Mouse (Mus musculus) CH12.LX (cell line): ENCODE results near the gene Ostc. TPM values are rescaled to one million over a fixed set of nuclear protein-coding genes. Genes with fewer than 3 reads are reported as not detected.

Experiments
- DNase-seq: peaks from one replicate; pipeline ENCODE4 v3.0.0-alpha.2; 2013; ENCODE audit errors: extremely low read depth
- H3K27ac ChIP-seq: 2 replicates; pipeline ENCODE4 v1.5.1; 2012; ENCODE audit warnings: low read depth, mild to moderate bottlenecking, control low read depth, moderate library complexity; ENCODE audit not compliant: insufficient read depth
- H3K27me3 ChIP-seq: replicated peaks from 2 replicates; pipeline ENCODE3; 2012; ENCODE audit warnings: inconsistent platforms
- H3K36me3 ChIP-seq, 2 experiments: replicated peaks in 1 of 2; 2 replicates each; pipeline versions ENCODE3 to v1.6.1; 2012; ENCODE audit warnings: inconsistent platforms in 1 of 2, low read length in 1 of 2, mild to moderate bottlenecking in 1 of 2, mixed read lengths in 1 of 2, moderate library complexity in 1 of 2; ENCODE audit not compliant: control insufficient read depth in 1 of 2, insufficient read depth in 1 of 2
- H3K4me1 ChIP-seq, 2 experiments: 2 replicates each; pipeline ENCODE4 v1.6.1; 2012; ENCODE audit warnings: inconsistent platforms in 1 of 2, moderate library complexity in 1 of 2; ENCODE audit not compliant: insufficient read depth in 2 of 2, control insufficient read depth in 1 of 2
- H3K4me2 ChIP-seq: 2 replicates; pipeline ENCODE4 v1.6.1; 2012; ENCODE audit warnings: low read depth, mild to moderate bottlenecking, control low read depth; ENCODE audit not compliant: poor library complexity, insufficient read depth, severe bottlenecking
- H3K4me3 ChIP-seq, 3 experiments: fragments of 150-350 bp in 1 of 3; sonication (generic) in 1 of 3; replicated peaks in 1 of 3; 2 replicates each; pipeline versions ENCODE3 to v1.5.1; 2011 to 2012; ENCODE audit warnings: low read depth in 2 of 3, low read length in 2 of 3, mild to moderate bottlenecking in 2 of 3, moderate library complexity in 2 of 3, control low read depth in 1 of 3, improper control_type of control experiment in 1 of 3, inconsistent platforms in 1 of 3, mixed read lengths in 1 of 3; ENCODE audit not compliant: poor library complexity in 1 of 3
- H3K79me2 ChIP-seq: replicated peaks from 2 replicates; pipeline ENCODE4 v1.6.1; 2012; ENCODE audit warnings: mild to moderate bottlenecking, moderate library complexity; ENCODE audit not compliant: control insufficient read depth, poor library complexity, insufficient read depth, severe bottlenecking; ENCODE audit errors: extremely low read depth
- H3K9ac ChIP-seq: 2 replicates; pipeline ENCODE4 v1.6.1; 2012; ENCODE audit warnings: low read depth, mild to moderate bottlenecking, control low read depth, moderate library complexity; ENCODE audit not compliant: insufficient read depth
- H3K9me3 ChIP-seq: replicated peaks from 2 replicates; pipeline ENCODE3; 2012; ENCODE audit warnings: low read length, inconsistent platforms, mixed read lengths
- BHLHE40 ChIP-seq: IDR thresholded peaks from 2 replicates; pipeline ENCODE4 v1.6.1; 2011; ENCODE audit warnings: mild to moderate bottlenecking, low read depth, low read length, improper control_type of control experiment
- CHD1 ChIP-seq: IDR thresholded peaks from 2 replicates; pipeline ENCODE4 v1.6.1; 2012; ENCODE audit warnings: low read depth, low read length, improper control_type of control experiment, inconsistent platforms
- CHD2 ChIP-seq: IDR thresholded peaks from 2 replicates; pipeline ENCODE4 v1.6.1; 2011; ENCODE audit warnings: low read length, improper control_type of control experiment
- CTCF ChIP-seq, 2 experiments: IDR thresholded peaks in 1 of 2; conservative IDR thresholded peaks in 1 of 2; 2 replicates each; pipeline ENCODE4 v1.5.1; 2011 to 2012; ENCODE audit warnings: low read depth in 2 of 2, low read length in 2 of 2, improper control_type of control experiment in 1 of 2, inconsistent platforms in 1 of 2, mild to moderate bottlenecking in 1 of 2, moderate library complexity in 1 of 2
- E2F4 ChIP-seq: IDR thresholded peaks from 2 replicates; pipeline ENCODE4 v1.6.1; 2011; ENCODE audit warnings: low read depth, low read length, improper control_type of control experiment; ENCODE audit not compliant: insufficient replicate concordance
- EP300 ChIP-seq: IDR thresholded peaks from 2 replicates; pipeline ENCODE4 v1.6.1; 2011; ENCODE audit warnings: low read length, improper control_type of control experiment
- ETS1 ChIP-seq: conservative IDR thresholded peaks from 2 replicates; pipeline ENCODE4 v1.6.1; 2012; ENCODE audit warnings: low read depth, mild to moderate bottlenecking, inconsistent platforms, low read length, improper control_type of control experiment, moderate library complexity
- IRF4 ChIP-seq: IDR thresholded peaks from 2 replicates; pipeline ENCODE4 v1.6.1; 2014; ENCODE audit warnings: low read depth, mild to moderate bottlenecking, inconsistent platforms, low read length, improper control_type of control experiment
- KAT2A ChIP-seq: IDR thresholded peaks from 2 replicates; pipeline ENCODE4 v1.6.1; 2012; ENCODE audit warnings: low read length, improper control_type of control experiment, inconsistent platforms; ENCODE audit not compliant: insufficient replicate concordance
- MAFK ChIP-seq: IDR thresholded peaks from 2 replicates; pipeline ENCODE4 v1.6.1; 2011; ENCODE audit warnings: low read length, improper control_type of control experiment; ENCODE audit not compliant: insufficient replicate concordance
- MAX ChIP-seq: IDR thresholded peaks from 2 replicates; pipeline ENCODE4 v1.6.1; 2011; ENCODE audit warnings: low read length, improper control_type of control experiment
- MAZ ChIP-seq: IDR thresholded peaks from 2 replicates; pipeline ENCODE4 v1.6.1; 2012; ENCODE audit warnings: low read depth, mild to moderate bottlenecking, inconsistent platforms, low read length, improper control_type of control experiment, moderate library complexity
- MEF2A ChIP-seq: IDR thresholded peaks from 2 replicates; pipeline ENCODE4 v1.6.1; 2014; ENCODE audit warnings: low read depth, mild to moderate bottlenecking, inconsistent platforms, low read length, improper control_type of control experiment, borderline replicate concordance
- MYC ChIP-seq: IDR thresholded peaks from 2 replicates; pipeline ENCODE4 v1.6.1; 2011; ENCODE audit warnings: low read depth, mild to moderate bottlenecking, improper control_type of control experiment, low read length
- POLR2AphosphoS2 ChIP-seq: IDR thresholded peaks from 2 replicates; pipeline ENCODE4 v1.6.1; 2011; ENCODE audit warnings: low read depth, low read length, improper control_type of control experiment
- RAD21 ChIP-seq: IDR thresholded peaks from 2 replicates; pipeline ENCODE4 v1.6.1; 2011; ENCODE audit warnings: low read depth, mild to moderate bottlenecking, low read length, improper control_type of control experiment, moderate library complexity
- RCOR1 ChIP-seq: conservative IDR thresholded peaks from 2 replicates; pipeline ENCODE4 v1.6.1; 2012; ENCODE audit warnings: low read depth, mild to moderate bottlenecking, inconsistent platforms, low read length, improper control_type of control experiment
- SIN3A ChIP-seq: IDR thresholded peaks from 2 replicates; pipeline ENCODE4 v1.6.1; 2012; ENCODE audit warnings: low read length, improper control_type of control experiment, inconsistent platforms
- SMC3 ChIP-seq: IDR thresholded peaks from 2 replicates; pipeline ENCODE4 v1.6.1; 2011; ENCODE audit warnings: low read depth, low read length, improper control_type of control experiment
- TCF12 ChIP-seq: IDR thresholded peaks from 2 replicates; pipeline ENCODE4 v1.6.1; 2014; ENCODE audit warnings: low read depth, mild to moderate bottlenecking, inconsistent platforms, low read length, improper control_type of control experiment
- USF1 ChIP-seq: IDR thresholded peaks from 2 replicates; pipeline ENCODE4 v1.6.1; 2014; ENCODE audit warnings: low read depth, mild to moderate bottlenecking, inconsistent platforms, low read length, improper control_type of control experiment
- USF2 ChIP-seq: conservative IDR thresholded peaks from 2 replicates; pipeline ENCODE4 v1.6.1; 2011; ENCODE audit warnings: low read depth, low read length, improper control_type of control experiment
- ZC3H11A ChIP-seq: IDR thresholded peaks from 2 replicates; pipeline ENCODE4 v1.6.1; 2012; ENCODE audit warnings: low read depth, mild to moderate bottlenecking, inconsistent platforms, low read length, improper control_type of control experiment
- ZKSCAN1 ChIP-seq: IDR thresholded peaks from 2 replicates; pipeline ENCODE4 v1.6.1; 2012; ENCODE audit warnings: low read depth, inconsistent platforms, low read length, improper control_type of control experiment, borderline replicate concordance
- ZMIZ1 ChIP-seq: IDR thresholded peaks from 2 replicates; pipeline ENCODE4 v1.6.1; 2012; ENCODE audit warnings: low read depth, mild to moderate bottlenecking, inconsistent platforms, low read length, improper control_type of control experiment
- dilution Hi-C: fragments of 300-500 bp; cut with MboI; formaldehyde crosslinking; loops from 2 replicates; pipeline ENCODE4 v1.14.3; 2020; ENCODE audit warnings: low sequenced_read_pairs; ENCODE audit not compliant: extremely low pct_unique_long_range_greater_than_20kb, extremely low pct_ligation_motif_present
- in situ Hi-C: fragments of 300-500 bp; cut with MboI; formaldehyde crosslinking; loops from 3 replicates; pipeline ENCODE4 v1.14.3; 2019; ENCODE audit warnings: low sequenced_read_pairs, low pct_ligation_motif_present, low pct_unique_long_range_greater_than_20kb, mixed read lengths
- polyA plus RNA-seq: library from polyadenylated mRNA; unstranded; fragments of >175 nt; gene quantifications from 2 replicates; pipeline ENCODE4 v1.2.1, GENCODE M21; 2012; ENCODE audit warnings: low read depth; ENCODE audit not compliant: insufficient read length
- total RNA-seq, 2 experiments: library from RNA; depleted of rRNA; stranded (reverse); fragments of 300-350 nt in 1 of 2; fragments of >200 nt in 1 of 2; gene quantifications; 2 replicates each; pipeline ENCODE4 v1.2.3; 2012 to 2014

Ostc gene
- total and polyA plus RNA-seq, 3 experiments = 214 to 565 (median 237) TPM

GRCm38 (mm10) chr3:130714775-130715568 is 5.7 kb upstream of the Ostc start (continued):
- no peak for TF ChIP-seq ZKSCAN1
- TF ChIP-seq EP300 = 0 out of 2 replicates have a peak, but pooled peaks have one; percentile 33
- TF ChIP-seq KAT2A = no peak
- peak; percentile 79 for TF ChIP-seq SIN3A
- peak; percentile 24; the same call in 1 of the 2 replicates for TF ChIP-seq MEF2A
- TF ChIP-seq RCOR1 = peak; percentile 74; the same call in 1 of the 2 replicates
- no peak for TF ChIP-seq MAFK
- TF ChIP-seq E2F4 = 0 out of 2 replicates have a peak, but pooled peaks have one; percentile 52
- TF ChIP-seq POLR2AphosphoS2 = no peak
- TF ChIP-seq ZC3H11A = no peak
- no peak for TF ChIP-seq BHLHE40
- peak; percentile 49; the same call in 1 of the 2 replicates for TF ChIP-seq TCF12
- TF ChIP-seq RAD21 = peak; percentile 81
- no peak for TF ChIP-seq USF2

- H3K9me3 ChIP-seq = no peaks in the 10 kb centered on the region
- no peak for TF ChIP-seq MAX
- TF ChIP-seq IRF4 = no peak
- no peak for TF ChIP-seq ETS1
- TF ChIP-seq TCF12 = no peak
- no peak for TF ChIP-seq SIN3A
- TF ChIP-seq MEF2A = no peak
- no peak for TF ChIP-seq SMC3
- no peak for TF ChIP-seq MAZ
- no peak for TF ChIP-seq POLR2AphosphoS2
- TF ChIP-seq E2F4 = no peak
- no peak for TF ChIP-seq CTCF (conservative IDR thresholded peaks at IDR 0.05 in 1 of 2, IDR thresholded peaks at IDR 0.05 in 1 of 2; ENCODE audit: low read depth in 2 of 2, low read length in 2 of 2)
- no peak for TF ChIP-seq ZKSCAN1
- no peak for TF ChIP-seq USF1
- no peak for TF ChIP-seq ZC3H11A
- no peak for TF ChIP-seq RCOR1
- no peak for TF ChIP-seq RAD21
- TF ChIP-seq CHD2 = no peak
- TF ChIP-seq ZMIZ1 = no peak
- TF ChIP-seq MYC = no peak
- no peak for TF ChIP-seq CHD1
- dilution Hi-C loops (no loop called here), in situ Hi-C loops (no loop called here)
- no peaks in the 10 kb centered on the region for H3K27me3 ChIP-seq
- H3K4me2 ChIP-seq = no peak overlapping the region
- peaks cover 13% of the 10 kb centered on the region for H3K79me2 ChIP-seq
- H3K36me3 ChIP-seq = no peaks in the 10 kb centered on the region
- no peak overlapping the region for H3K27ac ChIP-seq
- H3K4me3 ChIP-seq = no peak overlapping the region
- H3K4me1 ChIP-seq = peaks cover 0 to 8% of the 10 kb centered on the region in 2 experiments; a peak in 2 of 4 replicates
- no peak overlapping the region for H3K9ac ChIP-seq
- DNase-seq = no peak
Observed at GRCm38 (mm10) chr3:130712891-130713290, 3.6 kb upstream of the Ostc start.
